Mouse (Mus musculus) ES-Bruce4 (cell line): ENCODE data around the gene Scgb2b24. TPM values are rescaled to one million over a fixed set of nuclear protein-coding genes. Genes with fewer than 3 reads are reported as not detected.

Experiments
- H3K27ac ChIP-seq: 2 replicates; pipeline ENCODE4 v1.5.1; 2012; ENCODE audit warnings: low read length, inconsistent platforms; ENCODE audit not compliant: insufficient read depth
- H3K27me3 ChIP-seq: 2 replicates; pipeline ENCODE4 v1.6.1; 2012; ENCODE audit warnings: mild to moderate bottlenecking, low read length, inconsistent platforms; ENCODE audit not compliant: control insufficient read depth, poor library complexity, insufficient read depth, severe bottlenecking
- H3K36me3 ChIP-seq: 2 replicates; pipeline ENCODE4 v1.6.1; 2012; ENCODE audit warnings: inconsistent platforms, mild to moderate bottlenecking, low read length, moderate library complexity; ENCODE audit not compliant: control insufficient read depth, poor library complexity, insufficient read depth, severe bottlenecking
- H3K4me1 ChIP-seq: one replicate; pipeline ENCODE4 v1.8.1; 2011; ENCODE audit warnings: low read length; ENCODE audit not compliant: control insufficient read depth, insufficient read depth
- H3K4me3 ChIP-seq: 2 replicates; pipeline ENCODE4 v1.5.1; 2011; ENCODE audit warnings: low read depth, mild to moderate bottlenecking, low read length
- H3K9ac ChIP-seq: 2 replicates; pipeline ENCODE4 v1.6.1; 2012; ENCODE audit warnings: low read depth, mild to moderate bottlenecking, inconsistent platforms; ENCODE audit not compliant: poor library complexity, severe bottlenecking
- H3K9me3 ChIP-seq: replicated peaks from 2 replicates; pipeline ENCODE4 v1.6.1; 2012; ENCODE audit warnings: mild to moderate bottlenecking, low read length, inconsistent platforms; ENCODE audit not compliant: control insufficient read depth, poor library complexity, insufficient read depth, severe bottlenecking
- CTCF ChIP-seq: IDR thresholded peaks from one replicate; pipeline ENCODE4 v1.8.1; 2011; ENCODE audit warnings: low read depth, low read length
- EP300 ChIP-seq: IDR thresholded peaks from 2 replicates; pipeline ENCODE4 v1.6.1; 2011; ENCODE audit warnings: low read depth, low read length; ENCODE audit not compliant: insufficient read depth
- POLR2A ChIP-seq: IDR thresholded peaks from one replicate; pipeline ENCODE4 v1.8.1; 2011; ENCODE audit warnings: low read length; ENCODE audit not compliant: insufficient read depth
- polyA plus RNA-seq: library from polyadenylated mRNA; stranded (reverse); fragments of >200 nt; gene quantifications from 2 replicates; pipeline ENCODE4 v1.2.4, GENCODE M21; 2011; ENCODE audit warnings: low read depth; ENCODE audit not compliant: missing spikeins, insufficient read depth, insufficient read length

The Scgb2b24 gene
- polyA plus RNA-seq = not detected in 2 replicates

DNA sequence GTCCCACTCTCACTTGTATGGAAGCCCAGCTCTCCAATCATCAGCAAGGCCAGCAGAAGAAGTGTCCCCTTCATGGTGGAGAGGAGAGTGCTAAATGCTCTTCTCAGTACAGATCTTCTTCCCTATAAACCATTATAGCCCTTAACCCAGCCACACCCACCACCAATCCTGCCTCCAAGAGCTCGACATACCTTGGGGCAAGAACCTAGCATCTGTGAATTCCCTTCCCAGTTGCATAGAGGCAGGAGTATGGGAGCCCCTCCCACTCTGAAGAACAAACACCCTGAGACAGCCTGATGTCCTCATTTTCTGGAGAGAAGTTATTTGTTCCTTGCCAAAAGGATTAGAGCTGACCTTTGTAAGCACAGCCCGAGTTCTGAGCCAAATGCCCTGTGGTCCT is at the start of gene Scgb2b24:
Gene Scgb2b24, minus strand, starts transcription at position 101 of the 400 bp plus-strand sequence.
- no peak within 1 kb of the TSS for H3K9ac ChIP-seq
- H3K4me3 ChIP-seq = no peak within 1 kb of the TSS
- H3K9me3 ChIP-seq = no peaks in the 10 kb centered on the region
- H3K4me1 ChIP-seq = no peaks in the 10 kb centered on the region
- no peak for TF ChIP-seq POLR2A
- H3K36me3 ChIP-seq = no peaks in the 10 kb centered on the region
- no peaks in the 10 kb centered on the region for H3K27me3 ChIP-seq
- no peak within 1 kb of the TSS for H3K27ac ChIP-seq

- H3K4me1 ChIP-seq = no peaks in the 10 kb centered on the region
- H3K27ac ChIP-seq = no peak within 1 kb of the TSS
- no peak within 1 kb of the TSS for H3K4me3 ChIP-seq
- H3K27me3 ChIP-seq = no peaks in the 10 kb centered on the region
- H3K9me3 ChIP-seq = no peaks in the 10 kb centered on the region
- TF ChIP-seq POLR2A (no peak), CTCF (no peak), EP300 (no peak)
- H3K36me3 ChIP-seq = no peaks in the 10 kb centered on the region
- H3K9ac ChIP-seq = no peak within 1 kb of the TSS
Observed at GRCm38 (mm10) chr7:33743499-33743898, 4.4 kb upstream of the Scgb2b24 start, which contains the start of gene Scgb1b24. Gene Scgb1b24 (plus strand): TSS chr7:33743799.

GRCm38 (mm10) chr7:33689864-33690263 is 49.2 kb downstream of the Scgb2b24 start:
- Histone ChIP-seq H3K4me3 (no peak overlapping the region), H3K36me3 (no peaks in the 10 kb centered on the region), H3K27ac (no peak overlapping the region), H3K9ac (no peak overlapping the region), H3K27me3 (no peaks in the 10 kb centered on the region), H3K9me3 (peaks cover 2% of the 10 kb centered on the region; the same call in 1 of the 2 replicates), H3K4me1 (peaks cover 3% of the 10 kb centered on the region)
- TF ChIP-seq CTCF (no peak), POLR2A (no peak), EP300 (no peak)

Other genes starting within 250 kb of the Scgb2b24 start
- gene Scgb2b21, start 218.9 kb downstream of the Scgb2b24 start, polyA plus RNA-seq = not detected in 2 replicates
- not detected in 2 replicates for gene Scgb1b24, start 4.5 kb upstream of the Scgb2b24 start, polyA plus RNA-seq
- gene Scgb2b26, start 205.7 kb upstream of the Scgb2b24 start, polyA plus RNA-seq = not detected in 2 replicates